Mouse (Mus musculus) hindbrain, embryonic 15.5 days (tissue): Measurements from ENCODE around the gene Il4i1. TPM values are rescaled to one million over a fixed set of nuclear protein-coding genes. Genes with fewer than 3 reads are reported as not detected.

Source experiments
- ATAC-seq: fragments of 200-750 bp; cut with Nextera tagmentation; 2 replicates; pipeline ENCODE4 v1.8.0; 2017; ENCODE audit warnings: low read depth, moderate number of reproducible peaks, moderate TSS enrichment; ENCODE audit not compliant: low FRiP score
- H3K27ac ChIP-seq: fragments of 300-500 bp; sonication (generic); replicated peaks from 2 replicates; pipeline ENCODE4 v1.5.1; 2015; ENCODE audit warnings: mild to moderate bottlenecking, inconsistent platforms
- H3K27me3 ChIP-seq: fragments of 300-500 bp; sonication (generic); 2 replicates; pipeline ENCODE4 v1.6.1; 2015; ENCODE audit warnings: control low read depth, inconsistent platforms
- H3K36me3 ChIP-seq: fragments of 300-500 bp; sonication (generic); 2 replicates; pipeline ENCODE4 v1.6.1; 2015; ENCODE audit warnings: control low read depth, inconsistent platforms
- H3K4me1 ChIP-seq: fragments of 300-500 bp; sonication (generic); replicated peaks from 2 replicates; pipeline ENCODE4 v1.6.1; 2015; ENCODE audit warnings: control low read depth, inconsistent platforms
- H3K4me2 ChIP-seq: fragments of 300-500 bp; sonication (generic); 2 replicates; pipeline ENCODE4 v1.6.1; 2015; ENCODE audit warnings: moderate library complexity, mild to moderate bottlenecking, inconsistent platforms
- H3K4me3 ChIP-seq: fragments of 300-500 bp; sonication (generic); 2 replicates; pipeline ENCODE4 v1.5.1; 2015; ENCODE audit warnings: mild to moderate bottlenecking, inconsistent platforms
- H3K9ac ChIP-seq: fragments of 300-500 bp; sonication (generic); 2 replicates; pipeline ENCODE4 v1.6.1; 2015; ENCODE audit warnings: inconsistent platforms
- H3K9me3 ChIP-seq: fragments of 300-500 bp; sonication (generic); 2 replicates; pipeline ENCODE4 v1.6.1; 2016; ENCODE audit warnings: control low read depth, inconsistent platforms
- WGBS: fragments of 180-500 bp; shearing (Covaris S2); methylation state at CpG from one replicate; pipeline ENCODE4 v1.1.7; 2015; 5-methylcytosine and 5-hydroxymethylcytosine counted together
- polyA plus RNA-seq: library from polyadenylated mRNA; unstranded; fragments of >200 nt; fragmentation: Nextera tagmentation; extraction: Ambion mirVana; gene quantifications from 2 replicates; pipeline ENCODE4 v1.2.1, GENCODE M21; 2015

Gene Il4i1
- polyA plus RNA-seq, 1 experiment from 2014 or later = 1.0 TPM

GRCm38 (mm10) chr7:44851625-44852234 is 35.5 kb downstream of the Il4i1 start:
- no peaks in the 10 kb centered on the region for H3K9me3 ChIP-seq
- H3K27me3 ChIP-seq = no peaks in the 10 kb centered on the region
- H3K36me3 ChIP-seq = no peaks in the 10 kb centered on the region
- 97% methylated on average over 12 of the region's 12 CpGs for WGBS
- H3K4me1 ChIP-seq = peaks cover 60% of the 10 kb centered on the region
- no peak overlapping the region for H3K9ac ChIP-seq
- no peak for ATAC-seq
- no peak overlapping the region for H3K4me3 ChIP-seq
- 0 out of 2 replicates have a peak overlapping the region, but pooled peaks have one; percentile 86 for H3K4me2 ChIP-seq
- H3K27ac ChIP-seq = no peak overlapping the region

- H3K4me1 ChIP-seq = peaks cover 56% of the 10 kb centered on the region
Observed at GRCm38 (mm10) chr7:44852259-44853027, 36.3 kb downstream of the Il4i1 start.

GRCm38 (mm10) chr7:44853065-44853464 is 36.9 kb downstream of the Il4i1 start:
- H3K27me3 ChIP-seq = no peaks in the 10 kb centered on the region
- H3K27ac ChIP-seq = no peak overlapping the region
- H3K4me3 ChIP-seq = no peak overlapping the region
- peak overlapping the region; percentile 58; the same call in 1 of the 2 replicates for H3K4me2 ChIP-seq
- no peak overlapping the region for H3K9ac ChIP-seq
- no peak for ATAC-seq
- WGBS = 96% methylated on average over 2 of the region's 2 CpGs
- no peaks in the 10 kb centered on the region for H3K9me3 ChIP-seq
- no peaks in the 10 kb centered on the region for H3K36me3 ChIP-seq
- peaks cover 56% of the 10 kb centered on the region for H3K4me1 ChIP-seq

More at GRCm38 (mm10) chr7:44852259-44853027, 36.3 kb downstream of the Il4i1 start:
- Histone ChIP-seq H3K27ac (no peak overlapping the region), H3K27me3 (no peaks in the 10 kb centered on the region), H3K9ac (no peak overlapping the region), H3K36me3 (no peaks in the 10 kb centered on the region), H3K4me2 (no peak overlapping the region), H3K4me3 (no peak overlapping the region), H3K9me3 (no peaks in the 10 kb centered on the region)
- ATAC-seq = no peak
- WGBS = 92% methylated on average over 36 of the region's 36 CpGs

- no peaks in the 10 kb centered on the region for H3K27me3 ChIP-seq
- H3K4me1 ChIP-seq = peaks cover 62% of the 10 kb centered on the region
- ATAC-seq = no peak
- 25% methylated on average over 26 of the region's 26 CpGs for WGBS
- H3K36me3 ChIP-seq = no peaks in the 10 kb centered on the region
- no peaks in the 10 kb centered on the region for H3K9me3 ChIP-seq
- H3K4me3 ChIP-seq = peak overlapping the region; percentile 35
- peak overlapping the region; percentile 44 for H3K9ac ChIP-seq
- peak overlapping the region; percentile 58 for H3K4me2 ChIP-seq
- peak overlapping the region; percentile 87 for H3K27ac ChIP-seq
Observed at GRCm38 (mm10) chr7:44853596-44854355, 37.6 kb downstream of the Il4i1 start.

- H3K4me1 ChIP-seq = peaks cover 63% of the 10 kb centered on the region
- peak overlapping the region; percentile 58 for H3K4me2 ChIP-seq
- H3K4me3 ChIP-seq = peak overlapping the region; percentile 35
- H3K27ac ChIP-seq = peak overlapping the region; percentile 87
- H3K27me3 ChIP-seq = no peaks in the 10 kb centered on the region
- no peaks in the 10 kb centered on the region for H3K9me3 ChIP-seq
- no peak for ATAC-seq
- WGBS = 3% methylated on average over 45 of the region's 45 CpGs
- H3K9ac ChIP-seq = peak overlapping the region; percentile 44
- no peaks in the 10 kb centered on the region for H3K36me3 ChIP-seq
Observed at GRCm38 (mm10) chr7:44854356-44855031, 38.3 kb downstream of the Il4i1 start.

GRCm38 (mm10) chr7:44855036-44855435 is 38.8 kb downstream of the Il4i1 start:
- peaks cover 67% of the 10 kb centered on the region for H3K4me1 ChIP-seq

GRCm38 (mm10) chr7:44856265-44856916 is 40.2 kb downstream of the Il4i1 start:
- 67% methylated on average over 9 of the region's 9 CpGs for WGBS
- no peaks in the 10 kb centered on the region for H3K27me3 ChIP-seq
- ATAC-seq = peak; percentile 1; the same call in 1 of the 2 replicates
- H3K9ac ChIP-seq = no peak overlapping the region
- peak overlapping the region; percentile 85 for H3K4me3 ChIP-seq
- H3K9me3 ChIP-seq = no peaks in the 10 kb centered on the region
- peaks cover 65% of the 10 kb centered on the region for H3K4me1 ChIP-seq
- H3K27ac ChIP-seq = peak overlapping the region; percentile 95
- H3K36me3 ChIP-seq = no peaks in the 10 kb centered on the region
- peak overlapping the region; percentile 83 for H3K4me2 ChIP-seq

More at GRCm38 (mm10) chr7:44855036-44855435, 38.8 kb downstream of the Il4i1 start:
- no peak for ATAC-seq
- H3K27me3 ChIP-seq = no peaks in the 10 kb centered on the region
- peak overlapping the region; percentile 58 for H3K4me2 ChIP-seq
- no peaks in the 10 kb centered on the region for H3K36me3 ChIP-seq
- H3K27ac ChIP-seq = peak overlapping the region; percentile 87
- no peaks in the 10 kb centered on the region for H3K9me3 ChIP-seq
- 37% methylated on average over 10 of the region's 10 CpGs for WGBS
- peak overlapping the region; percentile 35 for H3K4me3 ChIP-seq
- peak overlapping the region; percentile 44 for H3K9ac ChIP-seq

- Histone ChIP-seq H3K4me2 (peak within 1 kb of the TSS; percentile 83), H3K27ac (peak within 1 kb of the TSS; percentile 95), H3K4me1 (peaks cover 65% of the 10 kb centered on the region), H3K4me3 (peak within 1 kb of the TSS; percentile 85), H3K36me3 (peaks cover 4% of the 10 kb centered on the region), H3K27me3 (no peaks in the 10 kb centered on the region), H3K9ac (peak within 1 kb of the TSS; percentile 88), H3K9me3 (no peaks in the 10 kb centered on the region)
- ATAC-seq = peak; percentile 73
- WGBS = under 1% methylated on average over 32 of the region's 32 CpGs
Observed at GRCm38 (mm10) chr7:44857042-44857552, 40.9 kb downstream of the Il4i1 start, which contains the start of gene Pnkp. Pnkp (plus strand) TSS chr7:44857139.

- ATAC-seq = no peak
- Histone ChIP-seq H3K27me3 (no peaks in the 10 kb centered on the region), H3K9me3 (no peaks in the 10 kb centered on the region), H3K4me1 (peaks cover 60% of the 10 kb centered on the region), H3K9ac (peak overlapping the region; percentile 88), H3K4me3 (peak overlapping the region; percentile 85), H3K27ac (peak overlapping the region; percentile 95), H3K4me2 (peak overlapping the region; percentile 83), H3K36me3 (peaks cover 13% of the 10 kb centered on the region)
- WGBS = 34% methylated on average over 8 of the region's 8 CpGs
Observed at GRCm38 (mm10) chr7:44857905-44858304, 41.7 kb downstream of the Il4i1 start.

GRCm38 (mm10) chr7:44859896-44860295 is 43.7 kb downstream of the Il4i1 start:
- Histone ChIP-seq H3K36me3 (peaks cover 31% of the 10 kb centered on the region), H3K4me3 (no peak overlapping the region), H3K9ac (no peak overlapping the region), H3K4me1 (peaks cover 53% of the 10 kb centered on the region), H3K27me3 (no peaks in the 10 kb centered on the region), H3K4me2 (no peak overlapping the region), H3K27ac (no peak overlapping the region), H3K9me3 (no peaks in the 10 kb centered on the region)
- ATAC-seq = no peak
- WGBS = 95% methylated on average over 11 of the region's 11 CpGs
